13 mouse cellular contexts compared by ENCODE assay signal in the genomic region with DNA sequence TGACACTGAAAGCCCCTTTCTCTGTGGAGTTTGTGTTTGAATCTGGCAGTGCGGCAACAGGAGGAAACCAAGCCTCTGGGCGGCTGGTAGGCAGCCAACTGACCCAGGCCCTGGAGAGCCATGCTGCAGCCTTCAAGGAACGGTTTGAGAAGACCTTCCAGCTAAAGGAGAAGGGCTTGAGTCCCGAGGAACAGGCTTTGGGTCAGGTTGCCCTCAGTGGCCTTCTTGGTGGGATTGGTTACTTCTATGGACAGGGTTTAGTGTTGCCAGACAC. TPM values are rescaled to one million over a fixed set of nuclear protein-coding genes. Genes with fewer than 3 reads are reported as not detected.
DNase-seq lines count a peak whose midpoint lies in the region; ATAC-seq and TF ChIP-seq lines count a peak whose summit lies in the region.
"Had no signal": no experiment of that assay in that cellular context is flagged by ENCODE, and none has a peak within 500 bp of the region (broad histone marks: within the 10 kb centered on the region; RNA-seq: fewer than 3 reads in every experiment).

No protein-coding gene starts in this region.

- TF ChIP-seq EP300 in stomach, postnatal 0 days (optimal IDR thresholded peaks at IDR 0.05) = no peak

- no peak for TF ChIP-seq CTCF in stomach, postnatal 0 days (IDR thresholded peaks at IDR 0.05; ENCODE audit: low read depth)

- intact Hi-C loops in heart, postnatal 10 days (cut with DNase I) = loop anchor here (2.0 kb wide), 1 partner anchor 42 kb away; no protein-coding TSS in a partner anchor
- intact Hi-C loops in left cerebral cortex, postnatal 36 days (cut with DNase I) = loop anchor here (10.0 kb wide), 1 partner anchor 208 kb away; a partner anchor contains a TSS

- no peaks in the 10 kb centered on the region for H3K9me3 ChIP-seq in heart, embryonic 13.5 days
- no peaks in the 10 kb centered on the region for H3K9me3 ChIP-seq in stomach, embryonic 15.5 days
- no peaks in the 10 kb centered on the region for H3K9me3 ChIP-seq in stomach, postnatal 0 days (ENCODE audit: control insufficient read depth, low read length)
- H3K9me3 ChIP-seq in liver, embryonic 13.5 days (replicated peaks) = no peaks in the 10 kb centered on the region

- H3K4me1 ChIP-seq in heart, embryonic 13.5 days = peaks cover 48% of the 10 kb centered on the region
- peaks cover 40% of the 10 kb centered on the region for H3K4me1 ChIP-seq in stomach, embryonic 15.5 days
- no peaks in the 10 kb centered on the region for H3K4me1 ChIP-seq in stomach, postnatal 0 days (replicated peaks; ENCODE audit: control insufficient read depth, insufficient read depth)
- H3K4me1 ChIP-seq in liver, embryonic 13.5 days (replicated peaks) = peaks cover 75% of the 10 kb centered on the region

- ATAC-seq in heart, embryonic 13.5 days (ENCODE audit: extremely low read depth, insufficient number of reproducible peaks, low FRiP score, low TSS enrichment) = no peak
- no peak for ATAC-seq in stomach, embryonic 15.5 days (ENCODE audit: insufficient read depth, low FRiP score, low read depth)
- no peak for ATAC-seq in stomach, postnatal 0 days (ENCODE audit: low FRiP score, low TSS enrichment)
- no peak for ATAC-seq in liver, embryonic 13.5 days (ENCODE audit: low read depth)

- no peak overlapping the region for H3K4me2 ChIP-seq in heart, embryonic 13.5 days
- peak overlapping the region; percentile 88; the same call in 1 of the 2 replicates for H3K4me2 ChIP-seq in stomach, embryonic 15.5 days
- H3K4me2 ChIP-seq in stomach, postnatal 0 days (replicated peaks; ENCODE audit: low read depth) = no peak overlapping the region
- peak overlapping the region; percentile 97 for H3K4me2 ChIP-seq in liver, embryonic 13.5 days

- 80% methylated on average over 4 of the region's 4 CpGs for WGBS in heart, embryonic 13.5 days
- WGBS in stomach, embryonic 15.5 days = 83% methylated on average over 4 of the region's 4 CpGs
- WGBS in stomach, postnatal 0 days = 85% methylated on average over 4 of the region's 4 CpGs
- WGBS in liver, embryonic 13.5 days (ENCODE audit: insufficient replicate concordance) = 91% methylated on average over 4 of the region's 4 CpGs

- no peak for DNase-seq in heart, postnatal 10 days
- DNase-seq in stomach, postnatal 0 days (ENCODE audit: low spot score) = no peak
- no peak for DNase-seq in liver, embryonic 13.5 days
- no peak for DNase-seq in left cerebral cortex, postnatal 36 days (ENCODE audit: low spot score in 2 of 2)
- no peak for DNase-seq in cerebellum, adult 9-11 months
- no peak for DNase-seq in ovary, postnatal 14 days (ENCODE audit: low spot score)
- DNase-seq: adrenal gland, postnatal 14 days; embryo, embryonic 11 days; kidney, postnatal 14 days; thymus, postnatal 4 days had no signal

- peaks cover 32% of the 10 kb centered on the region for H3K36me3 ChIP-seq in heart, embryonic 13.5 days
- peaks cover 18% of the 10 kb centered on the region for H3K36me3 ChIP-seq in stomach, embryonic 15.5 days
- peaks cover 5% of the 10 kb centered on the region for H3K36me3 ChIP-seq in stomach, postnatal 0 days (ENCODE audit: control insufficient read depth, insufficient read depth, low read length)
- H3K36me3 ChIP-seq in liver, embryonic 13.5 days = peaks cover 32% of the 10 kb centered on the region

- H3K9ac ChIP-seq in heart, embryonic 13.5 days = peak overlapping the region; percentile 93; the same call in 1 of the 2 replicates
- no peak overlapping the region for H3K9ac ChIP-seq in stomach, embryonic 15.5 days
- no peak overlapping the region for H3K9ac ChIP-seq in stomach, postnatal 0 days (ENCODE audit: low read length)
- H3K9ac ChIP-seq in liver, embryonic 13.5 days = peak overlapping the region; percentile 96

- no peaks in the 10 kb centered on the region for H3K27me3 ChIP-seq in heart, embryonic 13.5 days (replicated peaks)
- no peaks in the 10 kb centered on the region for H3K27me3 ChIP-seq in stomach, embryonic 15.5 days (replicated peaks)
- H3K27me3 ChIP-seq in stomach, postnatal 0 days (ENCODE audit: control insufficient read depth, insufficient read depth, low read length) = no peaks in the 10 kb centered on the region
- H3K27me3 ChIP-seq in liver, embryonic 13.5 days = no peaks in the 10 kb centered on the region

- H3K27ac ChIP-seq in heart, embryonic 13.5 days (replicated peaks) = no peak overlapping the region
- H3K27ac ChIP-seq in stomach, embryonic 15.5 days = no peak overlapping the region
- H3K27ac ChIP-seq in stomach, postnatal 0 days (replicated peaks) = no peak overlapping the region
- H3K27ac ChIP-seq in liver, embryonic 13.5 days = peak overlapping the region; percentile 93; the same call in 1 of the 2 replicates
- H3K27ac ChIP-seq: macrophage had no signal

- no peak overlapping the region; the same call in 1 of the 2 replicates for H3K4me3 ChIP-seq in heart, embryonic 13.5 days
- H3K4me3 ChIP-seq in stomach, embryonic 15.5 days (replicated peaks) = no peak overlapping the region
- no peak overlapping the region for H3K4me3 ChIP-seq in stomach, postnatal 0 days (ENCODE audit: low read depth, low read length)
- H3K4me3 ChIP-seq in liver, embryonic 13.5 days (replicated peaks) = peak overlapping the region; percentile 89

RNA-seq across cellular contexts. Expression of a gene that starts 1.8 kb away (rescaled TPM):
- polyA plus RNA-seq in heart, embryonic 13.5 days (2015; fragmentation: Nextera tagmentation; extraction: Ambion mirVana) = 18.5 and 22.0 TPM in 2 replicates
- total RNA-seq in heart, postnatal 10 days (2021) = 10 to 100 TPM; 13.4 to 15.8 TPM
- polyA plus RNA-seq in stomach, embryonic 15.5 days (2015; fragmentation: Nextera tagmentation; extraction: Ambion mirVana) = 53.6 and 58.0 TPM in 2 replicates
- polyA plus RNA-seq in stomach, postnatal 0 days (2015; fragmentation: Nextera tagmentation; extraction: Ambion mirVana) = 23.2 and 24.4 TPM in 2 replicates
- polyA plus RNA-seq in liver, embryonic 13.5 days (2015; fragmentation: Nextera tagmentation; extraction: Ambion mirVana) = 44.9 and 46.7 TPM in 2 replicates
- total RNA-seq in left cerebral cortex, postnatal 36 days (2021) = 10 to 100 TPM; 29.4 to 30.0 TPM

RNA-seq across cellular contexts. Expression of a gene that starts 4.3 kb away (rescaled TPM):
- 88.8 and 99.2 TPM in 2 replicates for polyA plus RNA-seq in heart, embryonic 13.5 days (2015; fragmentation: Nextera tagmentation; extraction: Ambion mirVana)
- 10 to 100 TPM; 83.1 to 83.9 TPM for total RNA-seq in heart, postnatal 10 days (2021)
- 91.5 and 101 TPM in 2 replicates for polyA plus RNA-seq in stomach, embryonic 15.5 days (2015; fragmentation: Nextera tagmentation; extraction: Ambion mirVana)
- 57.4 and 59.4 TPM in 2 replicates for polyA plus RNA-seq in stomach, postnatal 0 days (2015; fragmentation: Nextera tagmentation; extraction: Ambion mirVana)
- 30.4 and 32.3 TPM in 2 replicates for polyA plus RNA-seq in liver, embryonic 13.5 days (2015; fragmentation: Nextera tagmentation; extraction: Ambion mirVana)
- 10 to 100 TPM; 33.5 to 46.6 TPM for total RNA-seq in left cerebral cortex, postnatal 36 days (2021)

RNA-seq across cellular contexts. Expression of a gene that starts 8.1 kb away (rescaled TPM):
- polyA plus RNA-seq in heart, embryonic 13.5 days (2015; fragmentation: Nextera tagmentation; extraction: Ambion mirVana) = 8.2 and 8.7 TPM in 2 replicates
- 10 to 100 TPM; 14.6 to 17.6 TPM for total RNA-seq in heart, postnatal 10 days (2021)
- polyA plus RNA-seq in stomach, embryonic 15.5 days (2015; fragmentation: Nextera tagmentation; extraction: Ambion mirVana) = 11.3 and 11.4 TPM in 2 replicates
- 7.7 and 9.4 TPM in 2 replicates for polyA plus RNA-seq in stomach, postnatal 0 days (2015; fragmentation: Nextera tagmentation; extraction: Ambion mirVana)
- polyA plus RNA-seq in liver, embryonic 13.5 days (2015; fragmentation: Nextera tagmentation; extraction: Ambion mirVana) = 6.3 and 7.2 TPM in 2 replicates
- 10 to 100 TPM; 20.5 to 26.0 TPM for total RNA-seq in left cerebral cortex, postnatal 36 days (2021)

RNA-seq across cellular contexts. Expression of a gene that starts 8.3 kb away (rescaled TPM):
- 134 and 176 TPM in 2 replicates for polyA plus RNA-seq in heart, embryonic 13.5 days (2015; fragmentation: Nextera tagmentation; extraction: Ambion mirVana)
- 100 to 1,000 TPM; 111 to 125 TPM for total RNA-seq in heart, postnatal 10 days (2021)
- polyA plus RNA-seq in stomach, embryonic 15.5 days (2015; fragmentation: Nextera tagmentation; extraction: Ambion mirVana) = 122 and 136 TPM in 2 replicates
- polyA plus RNA-seq in stomach, postnatal 0 days (2015; fragmentation: Nextera tagmentation; extraction: Ambion mirVana) = 108 and 117 TPM in 2 replicates
- 94.5 and 99.8 TPM in 2 replicates for polyA plus RNA-seq in liver, embryonic 13.5 days (2015; fragmentation: Nextera tagmentation; extraction: Ambion mirVana)
- total RNA-seq in left cerebral cortex, postnatal 36 days (2021) = 10 to 100 TPM; 54.4 to 58.7 TPM

RNA-seq across cellular contexts. Expression of a gene that starts 15.7 kb away (rescaled TPM):
- polyA plus RNA-seq in heart, embryonic 13.5 days (2015; fragmentation: Nextera tagmentation; extraction: Ambion mirVana) = 1.6 TPM in 2 replicates
- total RNA-seq in heart, postnatal 10 days (2021) = 1 to 10 TPM; 1.9 to 2.1 TPM
- 2.7 and 2.8 TPM in 2 replicates for polyA plus RNA-seq in stomach, embryonic 15.5 days (2015; fragmentation: Nextera tagmentation; extraction: Ambion mirVana)
- polyA plus RNA-seq in stomach, postnatal 0 days (2015; fragmentation: Nextera tagmentation; extraction: Ambion mirVana) = 1.1 and 1.3 TPM in 2 replicates
- 1.1 and 1.3 TPM in 2 replicates for polyA plus RNA-seq in liver, embryonic 13.5 days (2015; fragmentation: Nextera tagmentation; extraction: Ambion mirVana)
- total RNA-seq in left cerebral cortex, postnatal 36 days (2021) = 1 to 10 TPM; 5.3 to 5.9 TPM

Comparison
In these comparisons a context has a peak if more than half of its experiments do, and no peak if none do; other contexts are left out.
1. H3K4me2 ChIP-seq: peak in stomach, embryonic 15.5 days (single experiment) and liver, embryonic 13.5 days (single experiment); none in heart, embryonic 13.5 days (single experiment) and stomach, postnatal 0 days (single experiment).
2. H3K9ac ChIP-seq: peak in heart, embryonic 13.5 days (single experiment) and liver, embryonic 13.5 days (single experiment); none in stomach, embryonic 15.5 days (single experiment) and stomach, postnatal 0 days (single experiment).